Mouse (Mus musculus) lung, postnatal 0 days (tissue): ENCODE results near the gene Kctd4. TPM values are rescaled to one million over a fixed set of nuclear protein-coding genes. Genes with fewer than 3 reads are reported as not detected.

Experiments
- ATAC-seq: fragments of 200-750 bp; cut with Nextera tagmentation; 2 replicates; pipeline ENCODE4 v1.8.0; 2017; ENCODE audit warnings: moderate library complexity
- DNase-seq: peaks from one replicate; pipeline ENCODE4 v3.0.0-alpha.2; 2016; ENCODE audit warnings: low spot score
- H3K27ac ChIP-seq: fragments of 300-500 bp; sonication (generic); 2 replicates; pipeline ENCODE4 v1.5.1; 2014; ENCODE audit warnings: antibody characterized with exemption, mild to moderate bottlenecking, low read length, mixed read lengths
- H3K27me3 ChIP-seq: fragments of 300-500 bp; sonication (generic); replicated peaks from 2 replicates; pipeline ENCODE4 v1.6.1; 2014; ENCODE audit warnings: low read length, mixed read lengths; ENCODE audit not compliant: insufficient read depth
- H3K36me3 ChIP-seq: fragments of 300-500 bp; sonication (generic); 2 replicates; pipeline ENCODE4 v1.6.1; 2014; ENCODE audit warnings: low read length, mixed read lengths; ENCODE audit not compliant: insufficient read depth
- H3K4me1 ChIP-seq: fragments of 300-500 bp; sonication (generic); 2 replicates; pipeline ENCODE4 v1.6.1; 2014; ENCODE audit warnings: antibody characterized with exemption, low read depth, low read length, mixed read lengths; ENCODE audit not compliant: insufficient read depth
- H3K4me2 ChIP-seq: fragments of 300-500 bp; sonication (generic); replicated peaks from 2 replicates; pipeline ENCODE4 v1.6.1; 2014; ENCODE audit warnings: low read depth, mild to moderate bottlenecking, low read length, moderate library complexity, mixed read lengths
- H3K4me3 ChIP-seq: fragments of 300-500 bp; sonication (generic); 2 replicates; pipeline ENCODE4 v1.5.1; 2014; ENCODE audit warnings: low read depth, low read length
- H3K9ac ChIP-seq: fragments of 300-500 bp; sonication (generic); replicated peaks from 2 replicates; pipeline ENCODE4 v1.6.1; 2014; ENCODE audit warnings: low read depth, mild to moderate bottlenecking
- H3K9me3 ChIP-seq: fragments of 300-500 bp; sonication (generic); 2 replicates; pipeline ENCODE4 v1.6.1; 2016; ENCODE audit warnings: low read length, mixed read lengths
- CTCF ChIP-seq: IDR thresholded peaks from 2 replicates; pipeline ENCODE4 v1.5.1; 2016; ENCODE audit warnings: antibody characterized with exemption, mild to moderate bottlenecking
- EP300 ChIP-seq: IDR thresholded peaks from 2 replicates; pipeline ENCODE4 v1.6.1; 2016; ENCODE audit warnings: antibody characterized with exemption, mild to moderate bottlenecking, control low read depth
- WGBS: fragments of 180-500 bp; shearing (Covaris S2); extraction: QIAGEN DNeasy Blood & Tissue Kit; methylation state at CpG from one replicate; pipeline ENCODE4 v1.1.7; 2014; 5-methylcytosine and 5-hydroxymethylcytosine counted together
- polyA plus RNA-seq: library from polyadenylated mRNA; unstranded; fragments of >200 nt; fragmentation: Nextera tagmentation; extraction: Ambion mirVana; gene quantifications from 2 replicates; pipeline ENCODE4 v1.2.1, GENCODE M21; 2015

Kctd4 gene
- polyA plus RNA-seq, 1 experiment from 2014 or later, result 0.21 TPM

DNA sequence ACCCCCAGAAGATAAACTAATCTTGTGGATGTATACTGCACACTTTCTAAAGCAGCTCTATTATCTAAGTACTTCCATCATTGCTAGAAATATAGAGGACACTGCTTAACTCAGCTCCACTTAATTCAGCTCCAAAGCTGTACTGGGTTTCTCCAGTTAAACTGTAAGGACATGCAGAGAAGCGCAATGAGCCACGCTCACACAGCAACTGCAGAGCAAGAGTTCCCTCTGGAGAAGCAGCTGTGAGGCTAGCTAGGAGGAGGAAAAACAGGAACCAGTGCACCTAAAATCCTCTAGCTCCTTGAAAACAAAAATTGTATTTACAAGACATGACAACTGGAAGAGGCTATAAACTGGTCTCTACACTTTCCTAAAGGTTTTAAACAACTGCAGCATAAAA, 29.1 kb downstream of the Kctd4 start:
- DNase-seq, result no peak
- 91% methylated on average over 2 of the region's 2 CpGs for WGBS

DNA sequence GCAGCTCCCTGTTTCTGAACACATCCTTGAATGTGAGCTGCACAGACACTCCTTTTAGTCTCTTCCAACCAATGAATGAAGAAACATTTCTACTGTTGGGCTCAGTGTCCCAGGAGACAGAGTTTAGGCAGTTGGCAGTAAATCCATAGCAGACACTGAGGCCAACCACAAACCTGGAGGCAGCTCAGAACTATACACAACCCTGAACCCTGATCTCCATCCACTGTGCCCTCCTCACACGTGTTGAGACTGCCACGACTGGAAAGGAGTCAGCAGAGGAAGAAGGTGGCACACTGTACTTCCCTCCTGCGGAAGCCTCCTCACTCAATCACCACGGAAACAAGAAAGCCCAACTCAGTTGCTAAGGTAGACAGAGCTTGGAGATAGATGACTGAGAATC, 30.3 kb downstream of the Kctd4 start:
- no peak for TF ChIP-seq CTCF
- TF ChIP-seq EP300, result no peak
- Histone ChIP-seq H3K9ac (no peak overlapping the region), H3K9me3 (no peaks in the 10 kb centered on the region), H3K36me3 (no peaks in the 10 kb centered on the region), H3K27ac (no peak overlapping the region), H3K4me2 (no peak overlapping the region), H3K27me3 (no peaks in the 10 kb centered on the region), H3K4me1 (no peaks in the 10 kb centered on the region), H3K4me3 (no peak overlapping the region)
- WGBS, result 43% methylated on average over 4 of the region's 4 CpGs
- ATAC-seq (no peak), DNase-seq (no peak)

More for the DNA sequence above, 29.1 kb downstream of the Kctd4 start:
- no peaks in the 10 kb centered on the region for H3K27me3 ChIP-seq
- H3K27ac ChIP-seq, result no peak overlapping the region
- no peaks in the 10 kb centered on the region for H3K9me3 ChIP-seq
- ATAC-seq, result no peak
- no peak overlapping the region for H3K9ac ChIP-seq
- TF ChIP-seq CTCF (no peak), EP300 (no peak)
- H3K36me3 ChIP-seq, result no peaks in the 10 kb centered on the region
- no peak overlapping the region for H3K4me3 ChIP-seq
- no peak overlapping the region for H3K4me2 ChIP-seq
- no peaks in the 10 kb centered on the region for H3K4me1 ChIP-seq

DNA sequence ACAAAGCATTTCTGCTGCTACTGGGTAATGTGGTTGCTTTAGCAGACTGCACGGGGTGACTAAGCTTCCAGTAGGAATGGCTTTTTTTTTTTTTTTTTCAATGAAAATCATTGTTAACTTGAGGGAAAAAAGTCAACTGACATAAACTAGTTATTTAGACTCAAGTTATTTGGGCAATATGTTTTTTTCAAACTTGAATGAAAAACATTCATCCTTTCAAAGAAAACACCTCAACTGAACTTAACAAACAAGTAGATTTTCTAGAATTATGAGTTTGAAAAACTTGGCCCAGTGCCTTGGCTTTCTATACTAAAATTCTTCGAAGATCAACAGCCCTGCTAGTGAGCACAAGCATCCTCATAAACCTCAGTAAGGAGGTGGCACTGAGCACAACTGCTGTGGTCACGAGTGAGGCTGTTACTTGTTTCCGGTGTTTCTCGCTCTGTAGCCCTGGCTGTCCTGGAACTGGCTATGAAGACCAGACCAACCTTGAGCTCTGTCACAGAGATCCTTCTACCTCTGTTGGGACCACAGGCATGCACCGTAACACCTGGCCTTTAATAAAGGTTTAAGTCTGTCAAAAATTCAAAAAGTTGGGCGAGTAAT, 32.2 kb downstream of the Kctd4 start:
- H3K4me1 ChIP-seq, result no peaks in the 10 kb centered on the region
- 75% methylated on average over 7 of the region's 7 CpGs for WGBS
- TF ChIP-seq EP300, result no peak
- no peak for TF ChIP-seq CTCF

DNA sequence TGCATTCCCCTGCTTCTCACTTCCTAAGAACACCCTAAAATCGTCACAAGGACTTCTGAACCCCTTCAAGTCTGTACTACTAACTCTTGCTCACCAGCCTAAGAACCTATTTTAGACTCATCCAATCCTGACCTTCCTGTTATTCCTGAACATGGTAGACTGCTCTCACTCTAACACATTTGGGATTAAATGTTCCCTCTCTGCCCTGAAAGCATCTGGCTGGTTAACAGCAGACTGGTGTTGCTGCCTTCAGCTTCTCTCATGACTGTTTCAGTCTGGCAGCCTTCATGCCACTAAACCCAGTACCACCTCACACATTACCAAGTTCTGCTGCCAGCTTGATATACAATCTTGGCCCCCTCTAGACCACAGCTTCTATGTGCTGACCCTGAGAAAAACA, 34.4 kb downstream of the Kctd4 start:
- Histone ChIP-seq H3K4me1 (no peaks in the 10 kb centered on the region), H3K9ac (no peak overlapping the region), H3K27ac (no peak overlapping the region), H3K4me2 (no peak overlapping the region), H3K36me3 (0 out of 2 replicates have a peak, but pooled peaks cover 3% of the 10 kb centered on the region), H3K27me3 (no peaks in the 10 kb centered on the region), H3K4me3 (no peak overlapping the region), H3K9me3 (no peaks in the 10 kb centered on the region)
- TF ChIP-seq CTCF (no peak), EP300 (no peak)
- no peak for DNase-seq
- no peak for ATAC-seq
- 93% methylated on average over 1 of the region's 1 CpGs for WGBS

More for the DNA sequence above, 32.2 kb downstream of the Kctd4 start:
- Histone ChIP-seq H3K4me3 (no peak overlapping the region), H3K9ac (no peak overlapping the region), H3K27ac (no peak overlapping the region), H3K36me3 (no peaks in the 10 kb centered on the region), H3K9me3 (no peaks in the 10 kb centered on the region), H3K4me2 (no peak overlapping the region), H3K27me3 (no peaks in the 10 kb centered on the region)
- DNase-seq, result no peak
- no peak for ATAC-seq

DNA sequence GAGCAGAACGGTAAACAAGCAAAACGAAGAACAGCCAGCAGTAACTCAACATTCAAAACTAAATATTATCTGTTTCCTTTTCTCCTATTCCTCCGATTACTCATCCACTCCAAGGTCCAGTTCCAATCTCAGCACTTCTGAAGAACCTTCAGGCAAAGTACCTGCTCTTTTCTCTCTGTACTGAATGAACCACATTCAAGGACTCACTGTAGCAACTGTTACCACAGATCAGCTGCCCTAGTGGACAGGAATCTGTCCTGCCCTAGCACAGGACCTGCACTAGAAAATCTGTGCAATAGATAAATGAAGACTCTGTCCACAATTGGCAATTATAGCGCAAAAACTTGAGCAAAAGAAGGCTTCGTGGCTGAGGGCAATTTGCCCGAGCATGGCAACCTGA, 36.1 kb downstream of the Kctd4 start:
- TF ChIP-seq EP300 (no peak), CTCF (no peak)
- no peak for DNase-seq
- Histone ChIP-seq H3K4me1 (no peaks in the 10 kb centered on the region), H3K9ac (no peak overlapping the region), H3K27me3 (no peaks in the 10 kb centered on the region), H3K27ac (no peak overlapping the region), H3K9me3 (no peaks in the 10 kb centered on the region), H3K4me3 (no peak overlapping the region), H3K36me3 (0 out of 2 replicates have a peak, but pooled peaks cover 3% of the 10 kb centered on the region), H3K4me2 (no peak overlapping the region)
- no peak for ATAC-seq
- 90% methylated on average over 6 of the region's 6 CpGs for WGBS

DNA sequence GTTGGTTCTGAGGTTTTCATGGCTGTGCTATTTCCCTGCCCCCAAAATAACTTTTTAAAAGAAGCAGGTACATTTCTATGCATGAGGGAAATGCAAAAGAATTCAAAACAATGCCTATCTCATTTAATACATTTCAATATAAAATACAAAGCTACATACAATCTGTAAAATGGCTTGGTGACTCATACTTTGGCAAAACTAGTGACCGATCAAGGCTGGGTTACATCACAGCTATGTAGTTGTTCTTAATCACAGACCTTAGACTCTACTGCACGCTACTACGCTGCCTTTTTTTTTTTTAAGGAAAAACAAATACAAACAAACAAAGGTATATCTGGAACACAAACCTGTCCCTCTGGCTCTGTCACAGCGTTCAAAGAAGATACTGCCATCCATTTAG, 37.6 kb downstream of the Kctd4 start:
- Histone ChIP-seq H3K27me3 (no peaks in the 10 kb centered on the region), H3K9me3 (no peaks in the 10 kb centered on the region), H3K4me1 (no peaks in the 10 kb centered on the region), H3K4me2 (no peak overlapping the region), H3K27ac (no peak overlapping the region), H3K4me3 (no peak overlapping the region), H3K9ac (no peak overlapping the region), H3K36me3 (0 out of 2 replicates have a peak, but pooled peaks cover 3% of the 10 kb centered on the region)
- ATAC-seq (no peak), DNase-seq (no peak)
- TF ChIP-seq EP300 (no peak), CTCF (no peak)
- 90% methylated on average over 4 of the region's 4 CpGs for WGBS

DNA sequence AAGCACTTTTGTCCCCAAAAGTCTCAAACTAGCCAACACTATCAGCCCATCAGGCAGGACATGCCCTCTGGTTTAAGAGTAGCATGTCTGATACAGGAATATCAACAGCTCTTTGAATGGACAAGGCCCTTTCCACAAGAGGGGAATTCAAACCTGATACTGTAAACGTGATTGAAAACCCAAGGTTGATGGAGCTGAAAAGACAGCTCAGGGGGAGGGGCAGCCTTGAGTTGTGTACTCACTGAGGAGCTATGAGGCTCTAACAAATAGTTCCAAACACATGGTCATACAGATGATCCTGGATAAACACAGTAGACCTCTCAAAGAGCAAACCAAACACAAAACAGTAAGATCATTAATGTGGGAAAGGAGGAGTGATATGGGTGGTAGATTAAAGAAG, 43.3 kb downstream of the Kctd4 start:
- WGBS, result 39% methylated on average over 1 of the region's 1 CpGs
- H3K9me3 ChIP-seq, result no peaks in the 10 kb centered on the region

More for the DNA sequence above, 43.3 kb downstream of the Kctd4 start:
- H3K4me3 ChIP-seq, result no peak overlapping the region
- no peaks in the 10 kb centered on the region for H3K4me1 ChIP-seq
- ATAC-seq (no peak), DNase-seq (no peak)
- no peak overlapping the region for H3K27ac ChIP-seq
- H3K9ac ChIP-seq, result no peak overlapping the region
- TF ChIP-seq EP300, result no peak
- no peak overlapping the region for H3K4me2 ChIP-seq
- H3K27me3 ChIP-seq, result no peaks in the 10 kb centered on the region
- H3K36me3 ChIP-seq, result no peaks in the 10 kb centered on the region
